Mouse (Mus musculus) hindlimb bud, embryonic 11.5 days (tissue): ENCODE measurements around the gene Jade3.
A peak's percentile ranks its signal among the peaks of the same experiment; 100 is the strongest.
"Not testable (repeated sequence)": the region's sequence is repeated elsewhere in the genome, so short reads cannot be mapped to it uniquely, and the experiment has no call there.

Experiments
- DNase-seq: peaks from one replicate; pipeline ENCODE4 v3.0.0-alpha.2; 2012; ENCODE audit warnings: low read depth, low spot score; ENCODE audit errors: extremely low spot score

The Jade3 gene

GRCm38 (mm10) chrX:20425140-20425838 lies at the start of gene Jade3:
Gene Jade3 (plus strand): TSS chrX:20425688.
- peak; percentile 8 for DNase-seq

- DNase-seq = no peak
These were observed 46.0 kb upstream of the Jade3 start for GRCm38 (mm10) chrX:20379347-20380014.

- no peak for DNase-seq
These were observed 43.2 kb upstream of the Jade3 start for GRCm38 (mm10) chrX:20382260-20382659.

GRCm38 (mm10) chrX:20387006-20387405 lies 38.5 kb upstream of the Jade3 start:
- no peak for DNase-seq

- DNase-seq = not testable (repeated sequence)
These were observed 33.5 kb upstream of the Jade3 start for GRCm38 (mm10) chrX:20391964-20392363.

- DNase-seq = no peak
These were observed 32.5 kb upstream of the Jade3 start for GRCm38 (mm10) chrX:20392942-20393341.

- no peak for DNase-seq
These were observed 21.4 kb upstream of the Jade3 start for GRCm38 (mm10) chrX:20404068-20404467.

- DNase-seq = no peak
These were observed 18.6 kb upstream of the Jade3 start for GRCm38 (mm10) chrX:20406909-20407308.

GRCm38 (mm10) chrX:20407676-20408075 lies 17.8 kb upstream of the Jade3 start:
- no peak for DNase-seq

GRCm38 (mm10) chrX:20411382-20411781 lies 14.1 kb upstream of the Jade3 start:
- DNase-seq = no peak

- DNase-seq = no peak
These were observed 13.3 kb upstream of the Jade3 start for GRCm38 (mm10) chrX:20412221-20412620.

GRCm38 (mm10) chrX:20414885-20415622 lies 10.4 kb upstream of the Jade3 start:
- no peak for DNase-seq

- DNase-seq = no peak
These were observed 7.0 kb upstream of the Jade3 start for GRCm38 (mm10) chrX:20418461-20418860.

- DNase-seq = no peak
These were observed 6.0 kb upstream of the Jade3 start for GRCm38 (mm10) chrX:20419536-20419935.

- no peak for DNase-seq
These were observed 456 bp downstream of the Jade3 start for GRCm38 (mm10) chrX:20425839-20426449.

GRCm38 (mm10) chrX:20483213-20483612 lies 57.7 kb downstream of the Jade3 start:
- no peak for DNase-seq

- DNase-seq = no peak
These were observed 72.2 kb downstream of the Jade3 start for GRCm38 (mm10) chrX:20497682-20498081.

GRCm38 (mm10) chrX:20520290-20520939 lies 94.9 kb downstream of the Jade3 start:
- DNase-seq = no peak

GRCm38 (mm10) chrX:20521578-20521977 lies 96.1 kb downstream of the Jade3 start:
- no peak for DNase-seq

- DNase-seq = no peak
These were observed 107.1 kb downstream of the Jade3 start for GRCm38 (mm10) chrX:20532621-20533020.

- DNase-seq = no peak
These were observed 118.4 kb downstream of the Jade3 start for GRCm38 (mm10) chrX:20543867-20544266.
